Mouse (Mus musculus): Measurements from ENCODE around the gene Ccdc180. TPM values are rescaled to one million over a fixed set of nuclear protein-coding genes. Genes with fewer than 3 reads are reported as not detected.

Gene Ccdc180
- total RNA-seq, 2 experiments from 2014 or later: 0.96 TPM; not detected in 1

DNA sequence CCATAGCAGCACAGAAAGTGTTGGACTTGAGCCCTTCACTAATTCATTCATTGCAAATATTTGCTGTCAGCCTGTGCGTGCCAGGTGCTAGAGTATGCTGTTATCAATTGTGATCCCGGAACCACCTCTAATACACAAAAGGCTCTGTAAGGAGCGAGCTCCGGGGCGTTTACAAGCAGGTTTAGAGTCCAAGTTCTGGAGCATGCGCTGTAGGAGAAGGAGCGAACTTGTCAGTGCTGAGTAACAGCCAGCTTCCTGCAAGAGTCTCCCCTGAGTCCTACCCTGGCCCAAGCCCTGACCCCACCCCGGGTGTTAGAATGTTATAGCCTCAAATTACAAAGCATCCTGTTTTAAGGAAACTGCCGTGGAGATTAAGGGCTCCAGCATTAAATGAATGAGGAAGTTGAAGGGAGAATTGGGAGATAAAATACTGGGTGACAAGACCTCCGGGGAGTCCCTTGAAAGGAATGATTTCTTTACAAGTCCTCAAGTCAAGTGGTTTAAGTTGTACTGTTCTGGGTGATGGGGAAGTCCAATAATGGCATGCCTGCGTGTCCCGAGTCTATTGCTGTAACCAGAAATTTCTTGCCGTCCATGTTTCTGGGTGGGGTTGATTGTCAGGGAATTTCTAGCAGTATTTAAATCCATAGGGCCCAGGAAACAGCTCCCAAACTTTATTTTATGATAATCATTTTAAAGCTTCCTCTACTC is 75.8 kb downstream of the Ccdc180 start:
- no peak for ATAC-seq (replicated peaks; ENCODE audit: low FRiP score, low TSS enrichment, poor library complexity, severe bottlenecking)

DNA sequence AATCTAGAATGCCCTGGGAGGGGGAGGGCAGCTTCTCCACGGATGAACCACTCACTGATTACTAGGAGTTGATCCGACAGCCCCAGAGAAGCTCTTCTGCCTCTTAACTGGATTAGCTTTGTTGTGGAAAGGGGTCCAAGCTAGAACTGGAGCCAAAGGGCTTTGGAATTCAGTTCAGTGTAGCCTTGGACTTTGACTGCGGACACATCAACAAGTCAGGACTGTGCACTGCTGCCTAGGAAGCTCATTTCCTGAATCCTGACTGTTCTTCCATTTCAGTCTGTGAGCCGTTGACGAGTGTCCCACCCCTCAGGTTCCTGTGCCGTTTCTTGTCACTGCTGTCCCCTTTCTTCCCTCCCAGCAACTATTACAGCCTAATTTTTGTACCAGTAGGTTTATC is 76.6 kb downstream of the Ccdc180 start:
- no peak for ATAC-seq (replicated peaks; ENCODE audit: low FRiP score, low TSS enrichment, poor library complexity, severe bottlenecking)

DNA sequence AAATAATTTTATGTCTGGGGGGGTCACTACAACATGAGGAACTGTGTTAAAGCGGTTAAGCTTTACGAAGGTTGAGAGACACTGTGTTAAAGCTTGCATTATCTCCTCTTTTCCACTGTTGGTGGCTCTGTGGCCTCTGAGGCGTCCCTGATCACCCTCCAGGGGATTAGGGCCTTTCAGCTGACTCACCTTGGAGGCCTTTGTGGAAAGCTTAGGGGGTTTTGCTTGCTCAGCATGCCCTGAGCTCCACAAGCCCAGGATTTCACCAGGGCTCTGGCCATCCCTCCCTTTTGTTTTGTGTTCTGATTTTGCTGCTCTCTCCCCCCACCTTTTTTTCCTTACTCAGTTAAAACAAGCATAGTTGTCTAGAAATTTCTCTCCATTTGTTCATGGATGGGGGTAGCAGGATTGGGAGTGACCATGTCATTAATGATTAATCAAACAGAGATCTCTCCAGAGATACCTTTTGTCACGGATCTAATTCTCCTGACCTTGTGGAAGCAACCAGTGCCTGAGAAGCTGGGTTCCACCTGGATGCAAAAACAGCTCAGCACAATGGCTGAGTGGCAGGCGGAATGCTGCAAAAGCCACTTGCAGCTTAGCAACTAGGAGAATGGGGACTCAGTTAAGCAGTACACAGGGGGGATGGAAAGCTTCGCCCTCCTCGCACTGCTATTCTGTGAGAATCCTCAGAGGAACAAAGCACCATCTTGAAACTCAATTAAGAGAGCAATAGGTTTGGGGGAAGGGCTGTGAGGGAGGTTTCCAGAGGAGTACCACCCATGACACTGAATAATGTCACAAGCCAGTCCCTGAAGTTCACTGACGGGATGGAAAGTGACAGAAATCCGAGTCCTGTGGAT is 77.6 kb downstream of the Ccdc180 start:
- ATAC-seq (replicated peaks; ENCODE audit: low FRiP score, low TSS enrichment, poor library complexity, severe bottlenecking): no peak

DNA sequence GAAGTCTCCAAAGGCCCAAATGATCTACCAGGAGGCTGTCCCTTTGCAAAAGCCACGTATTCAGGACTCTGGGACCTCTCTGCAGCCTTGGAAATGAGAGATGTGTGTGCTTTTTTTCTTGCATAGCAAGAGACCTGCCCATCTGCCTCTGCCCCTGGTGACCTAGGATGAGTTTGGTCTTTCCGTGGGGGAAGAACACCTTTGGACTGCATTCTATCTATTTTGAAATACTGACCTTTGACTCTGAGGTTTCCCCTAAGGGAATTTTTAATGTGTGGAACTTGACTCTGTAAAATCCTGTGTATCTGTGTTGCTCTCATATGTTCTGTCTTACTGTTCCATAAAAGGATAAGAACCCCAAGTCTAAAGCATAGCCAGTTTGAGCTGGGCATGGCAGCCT is 78.9 kb downstream of the Ccdc180 start:
- no peak for ATAC-seq (replicated peaks; ENCODE audit: low FRiP score, low TSS enrichment, poor library complexity, severe bottlenecking)

DNA sequence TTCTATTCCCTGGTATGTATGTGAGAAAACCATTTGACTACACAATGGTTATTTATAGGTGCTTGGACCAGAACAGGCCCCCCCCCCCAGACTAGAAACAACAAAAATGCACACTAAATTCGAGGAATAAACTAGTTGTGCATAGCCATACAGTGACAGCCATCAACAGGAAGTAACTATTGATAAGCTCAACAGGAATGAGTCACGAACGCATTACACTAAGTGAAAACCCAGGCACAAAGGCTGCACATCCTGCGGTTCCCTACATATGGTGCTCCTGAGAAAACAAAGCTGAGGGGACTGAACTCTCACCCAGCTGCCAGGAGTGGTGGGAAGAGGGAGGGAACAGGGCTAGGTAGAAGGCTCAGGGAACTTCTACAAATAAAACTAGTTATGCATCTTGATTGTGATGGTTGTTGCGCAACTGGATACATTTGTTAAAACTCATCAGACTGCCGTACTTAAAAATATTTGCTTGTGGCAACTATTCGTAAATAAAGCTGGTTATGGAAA is 80.0 kb downstream of the Ccdc180 start:
- no peak for ATAC-seq (replicated peaks; ENCODE audit: low FRiP score, low TSS enrichment, poor library complexity, severe bottlenecking)

DNA sequence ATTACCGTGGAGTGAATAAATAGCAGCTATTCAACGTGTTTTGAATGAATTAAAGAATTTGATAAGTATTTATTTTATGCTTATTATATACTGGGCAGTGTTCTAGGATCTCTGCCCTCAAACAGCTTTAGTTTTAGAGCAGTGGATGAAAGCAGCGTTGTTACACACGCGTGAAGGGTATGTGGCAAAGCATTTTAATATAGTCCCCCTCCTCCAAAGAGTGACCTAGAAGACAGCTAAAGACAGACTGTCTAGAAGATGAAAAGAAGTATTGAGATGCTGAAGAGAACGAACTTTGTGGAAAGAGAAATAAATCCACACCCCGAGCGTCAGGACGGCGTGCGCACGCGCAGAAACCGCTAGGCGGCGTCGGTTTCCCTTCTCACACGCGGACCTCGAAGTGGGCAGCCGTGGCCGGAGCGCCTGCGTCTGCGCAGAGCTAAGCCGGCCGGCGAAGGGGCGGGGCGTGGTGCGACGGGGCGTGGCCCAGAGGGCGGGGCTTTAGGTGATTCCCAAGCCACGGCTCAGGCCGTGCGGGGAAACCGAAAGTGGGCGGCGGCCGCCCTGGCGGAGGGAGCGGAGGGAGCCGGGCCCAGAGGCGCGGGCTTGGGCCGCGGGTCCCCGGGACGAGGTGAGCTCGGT is 81.8 kb downstream of the Ccdc180 start:
- peak; percentile 91 for ATAC-seq (replicated peaks; ENCODE audit: low FRiP score, low TSS enrichment, poor library complexity, severe bottlenecking)

DNA sequence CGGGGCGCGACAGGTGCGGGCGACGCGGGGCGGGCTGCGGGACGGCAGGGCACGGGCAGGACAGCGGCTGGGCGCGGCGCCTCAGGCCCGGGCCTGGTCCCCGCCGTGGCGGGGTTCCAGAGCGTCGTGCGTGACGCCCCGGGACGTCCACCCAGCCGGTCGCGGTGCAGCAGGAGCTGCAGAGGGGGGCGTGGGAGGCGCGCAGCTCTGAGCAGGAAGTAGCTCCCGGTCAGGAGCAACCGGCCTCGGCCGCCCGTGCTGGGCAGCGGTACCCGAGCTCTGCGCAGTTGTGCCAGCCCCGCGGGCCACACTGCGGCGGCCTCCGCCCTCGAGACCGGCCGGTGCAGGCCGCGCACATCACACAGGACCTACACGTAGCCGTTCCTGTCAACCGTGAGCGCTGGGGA is 82.3 kb downstream of the Ccdc180 start:
- ATAC-seq (replicated peaks; ENCODE audit: low FRiP score, low TSS enrichment, poor library complexity, severe bottlenecking): peak; percentile 67

DNA sequence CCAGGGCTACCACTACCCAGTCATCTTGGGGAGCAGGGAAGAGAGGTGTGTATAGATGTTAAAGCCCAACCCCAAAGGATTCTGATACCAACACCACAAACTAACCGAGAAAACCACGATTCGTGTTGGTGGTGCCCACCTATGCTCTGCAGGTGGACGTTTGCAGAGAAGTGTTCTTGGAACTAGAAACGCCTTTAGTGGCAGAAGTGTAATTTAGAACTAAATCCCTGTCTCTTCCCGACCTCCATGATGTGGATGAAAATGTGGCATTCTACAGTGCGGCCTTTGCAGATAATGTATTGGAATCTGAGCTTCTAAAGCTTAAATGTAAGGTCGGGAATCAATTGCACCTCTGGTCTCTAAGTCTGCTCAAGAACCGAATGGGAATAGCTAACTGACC is 82.8 kb downstream of the Ccdc180 start:
- no peak for ATAC-seq (replicated peaks; ENCODE audit: low FRiP score, low TSS enrichment, poor library complexity, severe bottlenecking)

DNA sequence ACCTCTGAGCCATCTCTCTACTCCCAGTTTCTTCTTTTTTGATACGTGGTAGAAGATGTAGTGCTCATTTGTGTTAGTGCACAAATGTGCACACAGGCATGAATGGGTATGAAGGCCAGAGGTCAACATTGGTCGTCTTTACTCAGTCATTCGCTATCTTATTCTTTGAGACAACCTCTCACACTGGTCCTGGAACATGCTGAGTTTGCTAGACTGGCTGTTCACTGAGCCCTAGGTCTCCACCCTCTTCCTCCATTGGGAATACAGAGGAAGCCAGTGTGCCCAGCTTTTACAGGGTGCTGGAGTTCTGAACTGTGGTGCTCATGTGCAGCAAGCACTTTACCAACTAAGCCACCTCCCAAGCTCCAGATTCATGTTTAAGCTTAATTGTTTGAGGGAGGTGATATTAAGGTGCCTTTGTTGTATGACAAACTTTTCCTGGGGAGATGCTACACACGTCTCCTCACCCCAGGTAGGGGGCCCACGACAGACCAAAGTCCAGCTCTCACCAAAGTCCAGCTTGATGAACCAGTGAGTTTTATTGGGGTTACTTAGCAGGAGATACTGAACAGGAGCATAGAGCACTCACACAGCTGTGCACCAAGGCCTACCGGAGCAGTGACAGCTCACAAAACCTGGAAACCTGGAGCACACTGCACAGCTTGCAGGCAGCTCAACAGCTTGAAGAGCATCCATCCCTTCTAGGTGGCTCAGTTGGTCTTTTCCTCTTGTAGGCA is 87.0 kb downstream of the Ccdc180 start:
- ATAC-seq (replicated peaks; ENCODE audit: low FRiP score, low TSS enrichment, poor library complexity, severe bottlenecking): no peak

DNA sequence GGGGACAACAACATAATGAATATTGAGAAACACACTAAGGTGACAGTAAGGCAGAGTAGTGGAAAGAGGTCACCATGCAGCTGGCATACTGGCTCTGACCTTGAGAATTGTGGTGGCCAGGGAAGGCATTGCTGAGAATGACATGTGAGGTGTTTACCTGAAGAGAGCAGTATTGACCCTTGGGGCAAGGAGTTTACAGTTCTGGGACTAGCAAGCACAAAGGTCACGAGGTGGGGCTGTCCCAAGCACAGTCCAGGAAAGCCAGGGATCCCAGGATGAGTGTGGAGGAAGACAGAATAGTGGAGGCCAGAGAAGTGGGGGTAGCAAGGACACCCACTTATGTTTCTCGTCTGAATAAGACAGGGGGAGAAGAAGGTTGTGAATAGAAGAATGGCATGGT is 89.8 kb downstream of the Ccdc180 start:
- no peak for ATAC-seq (replicated peaks; ENCODE audit: low FRiP score, low TSS enrichment, poor library complexity, severe bottlenecking)

DNA sequence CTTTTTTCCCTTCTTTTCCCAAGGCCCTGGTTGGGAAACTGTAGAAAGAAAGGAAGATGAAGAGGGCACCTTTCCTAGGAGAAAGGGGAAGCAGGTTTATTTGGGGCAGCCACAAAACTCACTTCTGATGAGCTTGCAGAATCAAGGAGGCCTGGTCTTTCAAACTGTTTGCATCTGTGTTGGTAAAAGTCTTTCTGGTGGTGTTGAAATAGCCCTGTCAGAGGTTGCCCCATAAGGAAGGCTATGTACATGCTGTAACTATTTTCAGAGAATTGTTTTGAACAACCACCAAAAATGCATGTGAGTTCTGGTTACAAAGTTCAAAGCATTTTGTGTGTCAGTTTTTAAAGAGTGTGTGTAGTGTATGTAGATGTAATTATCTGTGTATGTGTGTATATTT is 91.0 kb downstream of the Ccdc180 start:
- no peak for ATAC-seq (replicated peaks; ENCODE audit: low FRiP score, low TSS enrichment, poor library complexity, severe bottlenecking)

DNA sequence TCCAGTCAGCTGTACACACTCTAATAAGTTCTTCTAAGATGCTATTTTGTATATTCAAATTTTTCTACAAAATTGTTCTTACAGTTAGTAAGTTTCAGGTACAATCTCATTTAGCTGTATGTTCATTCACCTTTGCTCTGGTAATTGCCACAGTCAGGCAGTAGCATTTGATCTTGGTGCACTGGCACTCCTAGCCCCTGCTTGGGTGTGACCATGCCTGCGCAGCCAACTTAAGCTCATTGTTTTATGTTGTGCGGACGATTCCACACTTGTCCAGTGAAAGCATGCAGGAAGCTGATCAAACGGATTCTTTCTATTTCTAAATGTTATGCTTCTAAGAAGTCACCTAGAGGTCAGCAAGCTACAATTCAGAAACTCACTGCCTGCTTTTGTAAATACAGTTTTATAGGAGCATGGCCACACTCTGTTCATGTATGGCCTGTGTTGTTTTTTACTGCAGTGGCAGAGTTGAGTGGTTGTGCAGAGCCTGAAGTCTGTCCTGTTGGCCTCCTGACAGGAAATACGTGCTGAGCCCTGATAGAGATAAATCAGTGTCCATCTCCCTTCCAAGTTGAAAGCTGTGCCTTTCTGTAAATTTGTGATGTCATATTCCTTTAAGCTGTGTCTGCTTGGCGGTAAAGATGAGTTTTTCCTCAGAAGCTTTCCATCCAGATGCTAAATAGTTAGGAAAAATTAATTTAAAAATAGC is 100.5 kb downstream of the Ccdc180 start:
- no peak for ATAC-seq (replicated peaks; ENCODE audit: low FRiP score, low TSS enrichment, poor library complexity, severe bottlenecking)

DNA sequence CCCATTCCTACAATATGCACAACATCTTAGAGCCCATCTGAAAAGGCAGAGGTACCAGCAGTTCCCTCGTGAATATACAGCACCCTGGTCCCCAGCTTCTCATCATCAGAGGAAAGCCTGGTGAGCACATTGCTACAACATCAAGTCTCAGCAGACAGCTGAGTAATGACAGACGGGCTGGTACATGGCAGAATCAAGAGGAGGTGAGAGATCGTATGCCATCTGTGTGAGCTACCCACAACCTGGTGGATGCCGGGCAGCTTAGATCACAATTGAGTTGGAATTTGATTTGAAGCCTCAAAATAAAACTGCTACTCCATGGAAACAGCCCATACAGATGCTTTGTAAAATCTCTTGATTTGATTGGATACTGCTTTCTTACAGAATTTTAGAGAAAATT is 108.4 kb downstream of the Ccdc180 start:
- no peak for ATAC-seq (replicated peaks; ENCODE audit: low FRiP score, low TSS enrichment, poor library complexity, severe bottlenecking)

Other genes with a start within 250 kb of the Ccdc180 start
- gene Aldh1b1, start 91.3 kb upstream of the Ccdc180 start, total RNA-seq (2014; fragmentation: Nextera tagmentation): not detected in 2 replicates
- 0.75 and 3.8 TPM in 2 replicates for gene Aldh1b1, start 91.3 kb upstream of the Ccdc180 start, total RNA-seq (2017)
- not detected in 2 replicates for gene Igfbpl1, start 63.4 kb upstream of the Ccdc180 start, total RNA-seq (2014; fragmentation: Nextera tagmentation)
- not detected in 2 replicates for gene Igfbpl1, start 63.4 kb upstream of the Ccdc180 start, total RNA-seq (2017)
- not detected in 2 replicates for gene Stra6l, start 41.6 kb upstream of the Ccdc180 start, total RNA-seq (2014; fragmentation: Nextera tagmentation)
- gene Stra6l, start 41.6 kb upstream of the Ccdc180 start, total RNA-seq (2017): not detected in 2 replicates
- 9.0 and 16.6 TPM in 2 replicates for gene Tdrd7, start 75.0 kb downstream of the Ccdc180 start, total RNA-seq (2014; fragmentation: Nextera tagmentation)
- 7.7 and 10.3 TPM in 2 replicates for gene Tdrd7, start 75.0 kb downstream of the Ccdc180 start, total RNA-seq (2017)
- 0.39 and 0.40 TPM in 2 replicates for gene Tmod1, start 148.6 kb downstream of the Ccdc180 start, total RNA-seq (2014; fragmentation: Nextera tagmentation)
- 1.3 TPM in 1 of 2 replicates, not detected in the other for gene Tmod1, start 148.6 kb downstream of the Ccdc180 start, total RNA-seq (2017)
- 88.8 and 101 TPM in 2 replicates for gene Ncbp1, start 248.3 kb downstream of the Ccdc180 start, total RNA-seq (2014; fragmentation: Nextera tagmentation)
- 108 and 126 TPM in 2 replicates for gene Ncbp1, start 248.3 kb downstream of the Ccdc180 start, total RNA-seq (2017)
- 27.6 and 33.4 TPM in 2 replicates for gene Tstd2, start 248.4 kb downstream of the Ccdc180 start, total RNA-seq (2014; fragmentation: Nextera tagmentation)
- 39.8 and 41.0 TPM in 2 replicates for gene Tstd2, start 248.4 kb downstream of the Ccdc180 start, total RNA-seq (2017)